Mouse (Mus musculus) cerebellum, adult (tissue): ENCODE measurements around the gene Ccnk.

Experiments used
- ATAC-seq: cut with Nextera tagmentation; 2 replicates; pipeline ENCODE4 v1.9.2; 2017; ENCODE audit warnings: mild to moderate bottlenecking, moderate library complexity, mixed read lengths; ENCODE audit not compliant: insufficient number of reproducible peaks, low FRiP score, low TSS enrichment

Gene Ccnk

GRCm38 (mm10) chr12:108179321-108180266 is at the start of gene Ccnk:
TSS of gene Ccnk (plus strand) at chr12:108179579.
- ATAC-seq, result peak; percentile 96

- ATAC-seq, result no peak
These were observed 46.8 kb upstream of the Ccnk start for GRCm38 (mm10) chr12:108132450-108133070.

DNA sequence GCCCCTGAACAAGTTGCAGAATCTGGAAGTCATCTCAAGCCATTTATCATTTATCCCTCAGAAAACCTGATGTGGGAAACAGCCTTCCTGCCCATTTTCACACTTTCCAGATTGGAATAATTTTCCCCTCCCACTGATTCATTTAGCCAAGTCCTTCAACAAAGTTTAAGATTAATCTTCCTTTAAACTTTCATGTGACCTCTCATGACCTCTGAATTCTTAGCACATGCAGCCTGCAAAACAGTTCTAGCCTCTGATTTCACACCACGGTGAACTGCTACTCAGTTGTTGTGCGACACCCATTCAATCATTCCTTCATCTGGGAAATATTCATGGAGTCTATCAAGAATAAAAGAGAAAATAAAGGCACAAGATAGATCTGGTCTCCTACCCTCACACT is 46.2 kb upstream of the Ccnk start:
- ATAC-seq, result no peak

- no peak for ATAC-seq
These were observed 43.7 kb upstream of the Ccnk start for GRCm38 (mm10) chr12:108135610-108136208.

- ATAC-seq, result no peak
These were observed 35.5 kb upstream of the Ccnk start for GRCm38 (mm10) chr12:108143624-108144498.

DNA sequence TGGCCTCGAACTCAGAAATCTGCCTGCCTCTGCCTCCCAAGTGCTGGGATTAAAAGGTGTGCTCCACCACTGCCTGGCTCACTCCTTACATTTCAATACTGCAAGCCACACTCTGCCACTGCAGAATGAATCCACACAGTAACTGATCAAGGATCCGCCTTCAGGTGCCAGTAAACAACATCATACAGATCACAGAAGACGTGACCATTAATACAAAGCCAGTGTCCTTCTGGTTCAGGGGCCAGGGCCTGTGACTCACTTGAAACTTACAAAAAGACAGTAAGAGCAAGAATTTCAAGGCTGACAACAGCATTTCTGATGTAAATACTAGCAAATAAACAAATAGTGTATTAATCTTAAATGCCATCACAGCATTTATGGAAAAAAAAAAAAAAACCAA is 34.2 kb upstream of the Ccnk start:
- no peak for ATAC-seq

- no peak for ATAC-seq
These were observed 29.6 kb upstream of the Ccnk start for GRCm38 (mm10) chr12:108149764-108150163.

DNA sequence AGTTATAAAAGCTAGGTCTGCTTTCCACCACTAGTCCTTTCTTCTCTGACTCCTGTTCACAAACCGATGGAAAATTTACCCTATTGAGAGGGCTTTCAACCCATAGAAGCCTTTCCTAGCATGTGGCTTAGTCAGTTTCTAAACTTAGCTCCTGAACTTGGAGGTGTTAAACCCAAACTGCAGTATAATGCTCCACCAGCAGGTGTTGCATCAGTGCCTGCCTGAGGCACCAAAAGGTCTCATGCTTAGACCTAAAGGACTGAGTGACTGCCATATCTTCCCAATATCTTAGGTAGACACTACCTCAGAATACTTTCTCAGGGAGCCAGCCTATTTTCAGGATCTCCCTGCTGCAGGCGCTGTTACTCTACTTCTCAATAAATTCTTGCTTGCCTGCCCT is 26.6 kb upstream of the Ccnk start:
- no peak; the same call in 1 of the 2 replicates for ATAC-seq

GRCm38 (mm10) chr12:108159863-108160262 is 19.5 kb upstream of the Ccnk start:
- ATAC-seq, result no peak

DNA sequence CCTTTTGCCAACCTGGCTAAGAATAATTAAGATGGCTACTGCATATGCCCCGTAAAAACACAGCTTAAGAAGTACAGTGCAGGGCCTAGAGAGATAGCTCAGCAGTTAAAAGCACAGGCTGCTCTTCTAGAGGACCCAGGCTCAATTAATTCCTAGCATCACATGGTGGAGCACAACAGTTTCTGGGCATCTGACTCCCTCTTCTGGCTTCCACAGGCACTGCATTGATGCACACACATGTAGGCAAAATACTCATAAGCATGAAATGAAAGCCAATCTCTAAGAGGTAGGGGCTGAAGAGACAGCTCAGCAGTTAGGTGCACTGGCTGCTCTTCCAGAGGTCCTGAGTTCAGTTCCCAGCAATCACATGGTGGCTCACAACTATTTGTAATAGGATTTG is 17.3 kb upstream of the Ccnk start:
- no peak for ATAC-seq

GRCm38 (mm10) chr12:108163706-108164105 is 15.7 kb upstream of the Ccnk start:
- peak; percentile 40; the same call in 1 of the 2 replicates for ATAC-seq

DNA sequence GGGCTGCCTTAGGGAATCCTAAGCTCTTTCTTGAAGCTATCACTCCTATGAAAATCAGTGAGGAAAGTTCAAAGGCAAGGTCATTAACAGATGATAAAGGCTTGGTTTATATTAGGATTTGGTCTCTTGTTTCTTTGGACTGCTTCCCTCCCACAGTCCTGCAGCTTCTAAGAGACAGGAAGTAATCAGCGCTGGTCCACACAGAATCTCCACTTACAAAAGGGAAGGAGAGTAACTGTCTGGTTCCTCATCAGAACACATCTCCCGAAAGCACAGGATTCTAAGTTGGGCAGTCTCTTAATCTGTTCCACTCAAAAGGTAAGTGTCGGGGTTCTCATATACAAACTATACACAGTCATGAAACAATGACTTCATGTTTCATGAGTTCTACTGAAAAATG is 10.5 kb upstream of the Ccnk start:
- no peak for ATAC-seq

DNA sequence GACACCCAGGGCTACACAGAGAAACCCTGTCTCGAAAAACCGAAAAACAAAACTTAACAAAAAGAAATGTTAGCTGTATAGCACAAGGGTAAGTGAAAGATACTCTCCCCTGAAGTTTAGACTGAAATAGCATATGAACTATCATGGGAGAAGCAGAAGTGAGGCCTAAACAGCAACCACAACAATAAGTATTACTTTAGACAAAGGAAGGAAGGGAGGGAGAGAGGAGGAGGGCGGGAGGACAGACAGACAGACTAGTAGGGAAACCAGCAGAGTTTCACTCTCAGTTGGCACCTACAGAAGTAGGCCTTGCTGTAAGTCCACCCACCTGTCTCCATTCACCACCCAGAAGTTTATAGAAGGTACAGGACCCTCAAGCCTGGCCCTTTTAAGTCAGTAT is 8.9 kb upstream of the Ccnk start:
- no peak for ATAC-seq

DNA sequence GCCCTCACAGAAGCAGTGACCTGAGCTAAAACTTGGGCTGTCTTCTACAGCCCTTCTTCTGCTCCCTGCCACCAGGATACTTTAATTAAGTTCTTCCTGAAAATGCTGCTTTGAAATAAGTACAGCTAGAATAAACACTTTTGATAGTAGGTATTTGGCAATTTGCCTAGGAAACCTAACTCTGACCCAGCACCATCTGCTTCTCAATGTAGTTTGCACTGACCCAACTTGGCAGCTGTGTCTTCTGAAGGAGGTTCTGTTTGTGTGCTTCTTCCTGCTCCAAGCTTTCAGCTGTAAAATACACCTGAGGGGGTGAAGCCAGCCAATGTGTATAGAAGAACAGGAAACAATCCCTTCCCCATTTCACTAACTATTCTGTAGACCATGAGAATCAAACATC is 8.0 kb upstream of the Ccnk start:
- ATAC-seq, result no peak

DNA sequence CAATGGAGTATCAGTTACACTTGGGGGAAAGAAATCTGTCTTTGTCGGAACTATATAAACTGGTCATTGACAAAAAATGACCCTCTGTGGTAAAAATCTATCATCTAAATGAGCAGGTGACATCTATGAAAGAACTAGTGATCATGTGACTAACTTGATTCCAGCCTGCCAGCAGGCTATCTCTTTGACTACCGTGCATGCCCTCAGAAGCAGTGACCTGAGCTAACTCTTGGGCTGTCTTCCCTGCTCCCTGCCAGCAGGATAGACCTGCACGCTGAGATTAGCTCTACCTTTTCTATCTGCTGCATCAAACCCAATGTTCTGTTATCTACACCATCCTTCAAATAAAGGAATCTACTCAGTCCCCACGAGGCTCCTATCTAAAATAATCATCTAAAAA is 6.7 kb upstream of the Ccnk start:
- ATAC-seq, result no peak

- no peak for ATAC-seq
These were observed 4.5 kb upstream of the Ccnk start for GRCm38 (mm10) chr12:108174606-108175505.

DNA sequence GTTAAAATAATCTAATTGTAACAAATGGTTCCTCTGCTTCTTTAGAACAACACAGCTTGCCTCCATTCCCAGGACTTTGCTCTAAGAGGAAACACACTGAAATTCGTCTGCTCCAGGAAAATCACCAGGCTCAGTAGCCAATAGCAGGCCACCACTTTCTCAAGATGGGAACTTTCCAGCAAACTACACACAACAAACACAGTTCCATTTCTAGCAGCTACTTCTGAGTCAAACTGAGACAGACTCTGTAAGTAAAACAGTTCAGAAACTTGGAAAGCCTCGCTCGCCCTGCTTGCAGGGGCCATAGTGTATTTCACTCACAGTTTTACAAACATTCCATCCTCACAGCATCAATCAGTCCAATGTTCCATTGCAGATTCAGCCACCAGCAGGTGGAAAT is 3.0 kb upstream of the Ccnk start:
- no peak for ATAC-seq

DNA sequence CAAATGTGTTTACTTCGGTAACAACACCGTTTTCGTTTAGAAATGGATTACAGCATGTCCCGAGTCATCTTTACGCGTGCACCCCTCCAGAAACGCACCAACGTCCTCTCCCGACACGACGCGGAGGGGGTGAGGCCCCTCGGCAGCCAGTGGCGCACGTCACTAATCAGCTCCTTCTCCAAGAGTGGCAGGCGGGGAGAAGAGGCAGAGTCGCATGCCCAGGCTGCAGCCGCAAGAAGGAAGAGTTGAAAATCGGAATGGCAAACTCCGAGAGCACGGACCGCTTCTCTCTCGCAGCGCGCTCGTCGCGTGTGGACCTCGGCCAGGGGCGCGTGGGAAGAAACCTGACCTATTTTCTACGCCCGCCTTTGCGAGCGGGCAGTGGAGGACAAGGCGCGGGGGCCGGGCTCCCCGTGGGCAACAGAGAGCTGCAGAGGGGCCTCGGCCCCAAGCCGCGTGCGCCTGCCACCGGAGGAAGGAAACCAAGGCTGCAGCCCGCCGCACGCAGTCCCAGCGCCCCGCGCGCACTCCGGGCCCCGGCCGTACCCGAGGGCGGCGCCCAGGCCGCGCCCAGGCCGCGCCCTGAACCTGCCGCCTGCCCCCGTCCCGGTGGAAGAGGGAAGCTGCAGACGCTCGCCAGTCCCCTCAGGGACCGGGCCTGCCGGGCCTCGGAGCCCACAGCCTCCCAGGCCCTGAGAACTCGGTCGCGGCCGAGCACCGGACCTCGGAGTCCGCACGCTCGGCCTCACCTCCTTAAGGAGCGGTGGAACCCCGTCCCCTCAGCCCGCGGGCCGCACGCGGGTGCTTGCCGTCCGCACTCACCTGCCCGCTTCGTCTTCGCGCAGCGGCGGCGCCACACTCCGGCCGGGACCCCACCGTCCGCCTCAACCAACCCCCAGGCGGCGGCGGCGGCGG is 791 bp upstream of the Ccnk start:
- ATAC-seq, result peak; percentile 56

DNA sequence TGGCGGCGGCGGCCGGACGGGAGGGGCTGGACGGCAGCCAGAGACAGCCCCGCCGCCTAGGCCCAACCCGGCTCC is 296 bp upstream of the Ccnk start, which contains the start of gene Setd3:
Gene Setd3 (minus strand): TSS at position 69 of the 75 bp plus-strand sequence.
- no peak for ATAC-seq
